Mouse (Mus musculus) urinary bladder, adult 2 months (tissue): ENCODE data around the gene Dgat2. TPM values are rescaled to one million over a fixed set of nuclear protein-coding genes. Genes with fewer than 3 reads are reported as not detected.

ENCODE experiments used
- DNase-seq: peaks from one replicate; pipeline ENCODE4 v3.0.0; 2022; ENCODE audit warnings: low spot score
- polyA plus RNA-seq: library from polyadenylated mRNA; depleted of rRNA; stranded (reverse); fragments of >200 nt; gene quantifications from 2 replicates; pipeline ENCODE4 v1.2.3, GENCODE M21; 2012; rRNA removed

Dgat2 gene
- polyA plus RNA-seq, 1 experiment: 95.8 TPM

GRCm38 (mm10) chr7:99139841-99140491 lies 42.6 kb downstream of the Dgat2 start:
- no peak for DNase-seq

GRCm38 (mm10) chr7:99137541-99137940 lies 45.0 kb downstream of the Dgat2 start:
- no peak for DNase-seq

DNA sequence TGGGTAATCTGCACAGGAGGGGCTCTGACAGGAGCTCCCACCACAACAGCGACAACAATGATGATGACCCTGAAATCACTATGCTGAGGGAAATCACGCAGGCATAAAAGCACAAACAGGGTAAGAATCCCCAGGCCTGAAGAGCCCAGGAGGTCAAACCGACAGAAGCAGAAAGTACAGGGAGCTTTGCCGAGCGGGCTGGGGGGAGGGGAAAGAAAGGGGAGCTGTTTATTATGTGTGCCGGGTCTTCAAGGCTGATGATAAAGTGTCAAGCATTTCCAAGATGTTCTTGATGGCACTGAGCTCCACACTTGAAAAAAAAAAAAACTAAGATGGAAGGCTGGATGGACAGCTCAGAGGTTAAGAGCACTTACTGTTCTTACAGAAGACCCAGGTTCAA lies 45.7 kb downstream of the Dgat2 start:
- DNase-seq: no peak

DNA sequence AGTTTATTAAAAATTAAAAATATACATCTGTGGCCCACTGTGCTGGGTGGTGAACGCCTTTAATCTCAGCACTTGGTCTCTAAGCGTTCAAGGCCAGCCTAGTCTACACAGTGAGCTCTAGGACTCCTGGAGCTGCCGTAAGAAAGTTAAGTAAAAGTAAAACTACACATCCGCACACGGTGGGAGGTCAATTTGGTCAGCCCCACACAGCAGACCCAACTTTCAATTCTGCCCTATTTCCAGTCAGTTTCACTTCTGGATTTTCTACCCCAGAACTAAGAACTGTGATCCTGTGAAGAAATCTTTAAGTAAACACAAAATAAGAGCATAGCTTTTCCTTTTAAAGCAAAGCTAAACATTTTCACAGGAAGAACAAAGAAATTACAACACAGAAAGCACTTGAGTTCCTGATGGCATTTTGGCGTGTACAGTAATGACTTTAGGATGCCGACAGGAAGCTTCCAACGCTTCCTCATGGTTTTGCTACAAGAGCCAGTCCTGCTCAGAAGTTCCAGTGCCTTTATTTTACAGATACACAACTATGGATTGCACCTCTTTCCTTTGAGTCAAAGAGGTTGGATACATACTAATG lies 48.6 kb downstream of the Dgat2 start:
- DNase-seq: no peak

DNA sequence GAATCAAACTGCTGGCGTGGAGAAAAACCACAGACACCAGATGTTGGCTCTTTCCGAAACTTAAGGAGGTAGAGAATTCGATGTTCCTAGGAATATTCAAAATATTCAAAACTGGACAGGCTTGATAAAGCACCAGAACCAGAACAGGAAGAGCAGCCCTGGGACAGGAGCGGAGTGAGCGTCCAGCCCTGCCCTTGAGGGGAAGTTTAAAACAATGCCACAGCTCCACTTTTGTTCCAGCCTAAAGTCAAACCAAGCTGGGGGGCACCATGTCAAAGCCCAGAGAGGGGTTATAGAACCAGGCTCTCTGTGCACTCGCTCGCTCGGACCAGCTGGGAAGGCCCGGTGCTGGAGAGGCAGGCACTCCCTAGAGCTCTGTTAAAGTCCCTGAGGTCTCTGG lies 49.9 kb downstream of the Dgat2 start:
- DNase-seq: no peak

DNA sequence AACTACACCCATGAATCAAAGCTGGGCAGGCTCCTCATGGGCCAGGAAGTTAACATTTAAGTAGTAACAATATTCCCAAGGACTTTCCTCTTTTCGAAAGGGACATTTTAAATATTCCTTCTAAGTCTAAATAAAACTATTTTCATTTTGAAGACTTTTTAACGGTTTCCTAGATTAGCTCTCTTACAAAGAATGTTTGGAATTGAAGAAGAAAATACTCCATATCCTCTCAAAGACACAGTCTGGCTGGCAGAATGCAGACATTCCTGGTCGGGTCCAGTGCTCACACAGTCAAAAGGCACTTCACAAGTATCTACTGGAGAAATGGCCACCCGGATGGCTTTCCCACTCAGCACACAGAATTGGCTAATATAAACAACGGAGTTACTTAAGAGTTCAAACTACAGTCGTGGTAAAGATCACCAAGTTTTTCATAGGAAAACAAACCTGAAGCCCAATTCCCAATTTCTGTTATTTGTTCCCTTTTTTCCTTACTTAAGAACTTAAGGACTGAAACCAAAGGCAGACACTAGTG lies 50.6 kb downstream of the Dgat2 start:
- no peak for DNase-seq

- no peak for DNase-seq
Observed at GRCm38 (mm10) chr7:99128965-99129364, 53.6 kb downstream of the Dgat2 start.

DNA sequence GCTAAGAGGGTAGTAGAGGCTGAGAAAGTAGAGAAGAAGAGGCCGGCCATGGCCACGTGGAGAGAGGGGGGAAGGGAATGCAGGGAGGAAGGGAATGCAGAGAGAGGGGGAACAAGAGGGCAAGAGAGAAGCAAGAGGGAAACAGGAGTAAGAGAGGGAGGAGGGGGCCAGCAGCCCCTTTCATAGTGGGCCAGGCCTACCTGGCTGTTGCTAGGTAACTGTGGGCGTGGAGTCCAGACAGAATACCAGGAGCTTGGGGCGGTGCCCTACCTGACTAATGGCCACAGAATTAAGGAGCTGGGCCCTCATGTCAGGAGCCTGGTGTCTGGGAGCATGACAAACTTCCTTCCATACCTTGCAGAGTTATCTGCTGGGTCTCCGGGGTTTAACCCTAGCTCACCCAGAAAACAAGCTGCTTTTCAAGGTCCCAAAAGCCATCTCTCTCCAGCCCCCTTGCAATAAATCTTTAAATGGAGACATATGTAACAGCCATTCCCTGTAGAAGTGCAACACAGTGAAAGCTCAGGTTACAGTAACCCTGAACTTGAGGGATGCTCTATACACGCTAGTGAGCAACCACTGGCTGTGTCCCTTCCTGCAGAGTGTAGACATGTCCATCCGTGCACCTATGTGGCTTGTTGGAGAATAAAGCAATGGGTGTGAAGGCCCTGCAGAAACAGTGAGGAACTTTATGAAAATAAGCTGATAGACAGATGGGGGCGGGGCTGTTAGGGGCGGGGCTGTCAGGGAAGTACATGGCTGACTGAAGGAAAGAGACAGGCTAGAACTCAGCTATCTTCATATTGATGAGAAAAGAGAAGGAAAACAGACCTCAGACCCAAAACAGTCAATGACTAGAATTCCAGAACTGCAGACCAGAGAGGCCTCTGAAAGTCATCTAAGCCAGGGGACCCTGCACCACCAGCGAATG lies 54.2 kb downstream of the Dgat2 start:
- DNase-seq: no peak

GRCm38 (mm10) chr7:99126057-99126456 lies 56.5 kb downstream of the Dgat2 start:
- DNase-seq: no peak

DNA sequence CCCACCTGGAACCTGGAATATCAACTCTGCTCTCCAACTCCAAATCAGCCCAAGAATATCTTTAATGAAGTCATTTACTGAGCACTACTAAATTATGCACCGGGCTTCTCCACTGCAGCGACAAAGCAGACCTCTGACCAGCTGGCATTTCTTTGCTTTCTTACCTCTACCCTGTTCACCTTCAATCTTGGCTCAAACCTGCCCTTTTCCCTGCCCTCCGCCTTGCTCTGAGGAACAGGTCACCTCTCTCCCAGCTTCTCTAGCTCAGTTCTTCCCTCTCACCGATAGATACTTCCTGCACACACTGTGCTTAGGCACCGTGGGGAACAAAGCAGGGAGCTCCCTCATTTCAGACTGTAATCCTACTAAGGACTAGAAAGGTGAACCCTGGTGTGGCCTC lies 59.9 kb downstream of the Dgat2 start:
- DNase-seq: no peak

DNA sequence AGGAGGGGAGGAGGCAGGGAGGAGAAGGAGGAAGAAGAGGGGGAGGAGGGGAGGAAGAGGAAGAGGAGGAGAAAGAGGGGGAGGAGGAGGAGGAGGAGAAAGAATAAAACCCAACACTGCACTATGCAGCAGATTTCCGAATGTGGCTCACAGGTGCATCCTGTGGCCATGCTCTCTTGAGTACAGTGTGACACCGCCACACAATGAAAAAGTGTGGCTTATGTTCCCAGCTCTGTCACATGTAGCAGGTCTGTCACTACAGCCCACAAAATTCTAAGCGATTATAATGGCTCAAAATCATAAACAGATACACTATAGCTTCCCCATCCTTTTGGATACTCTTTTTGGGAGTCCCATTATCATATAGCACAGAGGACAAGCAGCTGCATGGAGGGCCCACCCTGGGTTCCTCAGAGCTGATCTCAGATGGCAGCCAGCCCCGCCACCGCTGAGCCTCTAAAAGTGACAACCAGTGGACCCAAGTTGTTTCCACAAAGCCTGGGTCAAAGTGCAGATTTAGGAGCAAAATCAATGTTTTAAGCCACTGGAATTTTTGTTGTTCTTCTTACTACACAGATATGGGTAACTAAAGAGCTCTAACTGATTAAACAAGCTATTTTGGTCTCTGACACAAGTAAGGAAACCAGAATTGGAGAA lies 61.5 kb downstream of the Dgat2 start:
- DNase-seq: no peak

DNA sequence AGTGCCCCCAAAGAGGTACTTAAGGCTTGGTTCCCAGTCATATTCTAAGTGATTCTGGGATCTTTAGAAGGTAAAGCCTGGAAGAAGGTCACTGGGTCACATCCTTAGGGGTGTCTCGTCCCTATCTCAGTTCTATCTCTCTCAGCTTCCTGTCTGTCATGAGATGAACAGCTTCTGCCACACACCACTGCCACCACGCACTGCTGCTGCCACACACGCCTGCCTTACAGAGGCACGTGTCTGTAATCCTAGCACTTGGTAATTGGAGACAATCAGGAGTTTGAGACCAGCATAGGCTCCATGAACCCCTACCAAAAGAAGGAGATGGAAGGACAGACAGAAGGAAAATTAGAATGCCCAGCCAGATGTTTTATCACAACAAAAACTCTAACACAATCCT lies 62.4 kb downstream of the Dgat2 start:
- DNase-seq: no peak

DNA sequence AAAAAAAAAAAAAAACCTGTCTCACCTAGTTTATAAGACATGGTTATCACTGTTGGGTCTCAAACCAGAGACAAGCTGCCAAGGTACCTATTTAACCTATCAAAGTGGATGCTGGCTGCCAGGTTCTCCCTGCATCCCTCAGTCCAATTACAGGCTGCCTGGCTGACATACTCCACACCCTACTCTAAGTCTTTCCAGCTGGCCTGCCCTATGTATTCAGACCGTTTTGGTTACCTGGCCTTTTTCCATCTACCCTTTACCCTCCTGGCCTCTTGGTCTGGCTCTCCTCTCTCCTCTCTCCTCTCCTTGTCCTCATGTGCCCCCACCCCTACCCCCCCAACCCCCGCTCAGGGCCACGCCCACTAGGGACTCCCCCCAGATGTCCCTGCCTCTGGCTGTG lies 65.7 kb downstream of the Dgat2 start:
- DNase-seq: no peak

DNA sequence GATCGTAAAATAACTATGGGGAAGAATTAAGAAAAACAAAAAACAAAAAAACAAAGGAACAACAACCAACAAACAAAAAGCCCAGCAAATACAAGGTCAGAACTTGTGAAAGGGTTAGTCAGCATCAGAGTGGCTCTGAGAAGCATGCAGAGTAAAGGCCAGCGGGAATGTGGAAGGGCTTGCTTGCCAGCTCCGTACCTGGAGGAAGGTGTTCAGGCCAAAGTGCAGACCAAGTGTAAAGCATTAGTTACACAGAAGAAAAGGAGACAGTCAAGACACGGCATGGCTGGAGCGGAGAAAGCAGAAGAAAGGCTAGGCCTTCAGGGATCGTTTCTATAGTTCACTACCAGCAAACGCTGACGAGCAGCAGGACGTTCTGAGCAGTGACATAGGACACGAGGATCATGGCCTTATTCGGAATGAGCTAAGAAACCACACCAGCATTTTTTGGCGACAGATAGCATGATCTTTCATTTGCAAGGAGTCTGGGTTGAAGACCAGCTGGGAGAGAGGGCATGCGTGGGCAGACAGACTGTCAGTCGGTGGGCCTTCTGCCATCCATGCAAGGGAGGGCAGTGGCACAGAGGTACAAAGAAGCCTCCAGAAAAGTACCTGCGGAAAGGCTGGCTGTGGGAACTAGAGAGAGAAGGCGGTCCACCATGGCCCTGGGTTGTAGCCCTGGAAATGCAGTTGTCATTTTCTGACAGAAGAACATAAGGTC lies 68.4 kb downstream of the Dgat2 start:
- no peak for DNase-seq

DNA sequence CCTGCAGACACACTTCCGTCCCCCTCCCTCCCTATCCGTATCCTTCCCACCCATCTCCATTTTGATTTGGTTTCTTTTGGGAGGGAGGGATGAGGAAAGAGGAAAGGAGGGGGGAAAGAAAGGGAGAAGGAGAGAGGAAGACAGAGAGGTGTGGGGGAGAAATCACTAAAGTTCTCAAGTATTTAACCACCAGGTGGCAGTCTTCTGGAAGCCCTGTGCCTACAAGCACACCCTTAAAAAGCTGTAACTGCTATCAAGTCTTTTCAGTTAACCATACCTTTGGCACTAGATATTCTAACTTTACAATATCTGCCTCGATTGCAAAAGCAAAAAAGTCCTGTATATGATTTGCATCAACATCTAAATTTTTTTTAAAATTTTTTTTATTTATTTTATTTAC lies 75.0 kb downstream of the Dgat2 start:
- no peak for DNase-seq

DNA sequence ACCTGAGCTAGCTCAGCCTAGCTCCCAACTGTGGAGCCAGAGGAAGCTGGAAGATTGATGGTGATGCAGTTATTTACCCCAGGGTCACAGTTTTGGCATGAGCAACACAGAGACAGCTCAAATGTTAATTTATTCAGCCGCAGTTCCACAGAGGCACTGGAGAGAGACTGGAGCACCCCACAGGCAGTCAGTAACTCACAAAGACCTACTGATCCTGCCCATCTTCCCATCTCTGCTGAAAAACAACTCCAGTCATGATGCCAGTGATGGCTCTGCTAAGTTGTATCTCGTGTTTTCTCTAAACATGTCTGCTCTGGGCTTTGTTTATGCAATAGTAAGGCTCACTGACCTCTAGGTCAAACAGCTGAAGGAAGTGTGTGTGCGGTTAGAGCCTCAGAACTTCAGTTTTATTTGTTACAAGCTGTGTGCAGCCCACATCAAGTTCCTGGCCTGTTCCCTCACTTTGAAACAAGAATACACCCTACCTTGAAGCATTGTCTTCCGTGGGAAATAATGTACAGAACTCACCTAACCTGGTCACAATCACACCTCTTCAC lies 75.7 kb downstream of the Dgat2 start:
- DNase-seq: no peak

Other genes with a start within 250 kb of the Dgat2 start
- gene Uvrag, start 41.6 kb downstream of the Dgat2 start, polyA plus RNA-seq: 19.4 and 21.5 TPM in 2 replicates
- gene Mogat2, start 55.9 kb upstream of the Dgat2 start, polyA plus RNA-seq: 1.0 and 1.3 TPM in 2 replicates
- gene Map6, start 84.7 kb upstream of the Dgat2 start, polyA plus RNA-seq: 13.1 and 16.0 TPM in 2 replicates
- gene Serpinh1, start 170.5 kb upstream of the Dgat2 start, polyA plus RNA-seq: 473 and 550 TPM in 2 replicates
- gene Gdpd5, start 198.7 kb upstream of the Dgat2 start, polyA plus RNA-seq: 15.8 and 20.9 TPM in 2 replicates